Mouse (Mus musculus) stomach, embryonic 14.5 days (tissue): Measurements from ENCODE around the gene Insr. TPM values are rescaled to one million over a fixed set of nuclear protein-coding genes. Genes with fewer than 3 reads are reported as not detected.
"Not testable (repeated sequence)": the region's sequence is repeated elsewhere in the genome, so short reads cannot be mapped to it uniquely, and the experiment has no call there.

Experiments used
- ATAC-seq: fragments of 200-750 bp; cut with Nextera tagmentation; 2 replicates; pipeline ENCODE4 v1.8.0; 2017; ENCODE audit warnings: low read depth, moderate TSS enrichment; ENCODE audit not compliant: insufficient number of reproducible peaks, insufficient read depth, low FRiP score
- H3K27ac ChIP-seq: fragments of 300-500 bp; sonication (generic); 2 replicates; pipeline ENCODE4 v1.5.1; 2014; ENCODE audit warnings: mild to moderate bottlenecking, low read length, moderate library complexity, mixed read lengths
- H3K27me3 ChIP-seq: fragments of 300-500 bp; sonication (generic); 2 replicates; pipeline ENCODE4 v1.6.1; 2014; ENCODE audit warnings: low read length, control low read depth, mixed read lengths; ENCODE audit not compliant: control insufficient read depth, insufficient read depth
- H3K36me3 ChIP-seq: fragments of 300-500 bp; sonication (generic); 2 replicates; pipeline ENCODE4 v1.6.1; 2014; ENCODE audit warnings: mild to moderate bottlenecking, control low read depth, low read length, moderate library complexity, mixed read lengths; ENCODE audit not compliant: control insufficient read depth, insufficient read depth
- H3K4me1 ChIP-seq: fragments of 300-500 bp; sonication (generic); 2 replicates; pipeline ENCODE4 v1.6.1; 2014; ENCODE audit warnings: low read length, control low read depth, mixed read lengths; ENCODE audit not compliant: control insufficient read depth, insufficient read depth
- H3K4me2 ChIP-seq: fragments of 300-500 bp; sonication (generic); replicated peaks from 2 replicates; pipeline ENCODE4 v1.6.1; 2014; ENCODE audit warnings: low read depth, low read length, control low read depth
- H3K4me3 ChIP-seq: fragments of 300-500 bp; sonication (generic); 2 replicates; pipeline ENCODE4 v1.5.1; 2014; ENCODE audit warnings: low read depth, low read length, control low read depth
- H3K9ac ChIP-seq: fragments of 300-500 bp; sonication (generic); replicated peaks from 2 replicates; pipeline ENCODE4 v1.6.1; 2014; ENCODE audit warnings: low read depth, mild to moderate bottlenecking, control low read depth, low read length, moderate library complexity, mixed read lengths
- H3K9me3 ChIP-seq: fragments of 300-500 bp; sonication (generic); 2 replicates; pipeline ENCODE4 v1.6.1; 2016; ENCODE audit warnings: low read depth, low read length, control low read depth; ENCODE audit not compliant: control insufficient read depth
- WGBS: fragments of 180-500 bp; shearing (Covaris S2); extraction: QIAGEN DNeasy Blood & Tissue Kit; methylation state at CpG from one replicate; pipeline ENCODE4 v1.1.7; 2014; 5-methylcytosine and 5-hydroxymethylcytosine counted together
- microRNA-seq: library from miRNA; unstranded; fragments of <30 nt; microRNA quantifications from one replicate; pipeline ENCODE4, GENCODE M21; 2016
- polyA plus RNA-seq: library from polyadenylated mRNA; unstranded; fragments of >200 nt; fragmentation: Nextera tagmentation; extraction: Ambion mirVana; gene quantifications from 2 replicates; pipeline ENCODE4 v1.2.1, GENCODE M21; 2014

Insr gene
- polyA plus RNA-seq, 1 experiment from 2014 or later: 40.8 TPM

DNA sequence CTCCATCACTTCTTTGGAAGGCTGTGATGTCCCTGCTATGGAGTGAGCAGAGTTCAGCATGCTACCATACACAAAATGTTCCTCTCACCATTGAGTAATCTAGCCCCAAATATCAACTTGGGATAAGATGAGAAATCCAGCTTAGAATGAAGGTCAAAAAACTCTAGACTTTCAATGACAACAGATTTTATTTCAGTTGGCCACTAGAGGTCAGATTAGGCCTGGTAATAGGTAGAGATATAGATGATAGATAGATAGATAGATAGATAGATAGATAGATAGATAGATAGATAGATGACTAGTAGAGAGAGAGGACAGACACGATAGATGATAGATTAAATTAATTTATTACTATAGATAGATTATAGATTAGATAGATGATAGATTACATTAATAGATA is 99.5 kb downstream of the Insr start:
- no peak overlapping the region for H3K27ac ChIP-seq
- WGBS: 81% methylated on average over 1 of the region's 1 CpGs
- no peaks in the 10 kb centered on the region for H3K27me3 ChIP-seq
- no peak overlapping the region for H3K9ac ChIP-seq
- H3K36me3 ChIP-seq: peaks cover 11% of the 10 kb centered on the region; the same call in 1 of the 2 replicates
- no peak for ATAC-seq
- H3K4me2 ChIP-seq: no peak overlapping the region
- no peaks in the 10 kb centered on the region for H3K9me3 ChIP-seq
- no peaks in the 10 kb centered on the region for H3K4me1 ChIP-seq
- no peak overlapping the region for H3K4me3 ChIP-seq

- no peak overlapping the region for H3K27ac ChIP-seq
- no peaks in the 10 kb centered on the region for H3K9me3 ChIP-seq
- no peak overlapping the region for H3K9ac ChIP-seq
- ATAC-seq: no peak
- H3K4me1 ChIP-seq: no peaks in the 10 kb centered on the region
- H3K4me2 ChIP-seq: no peak overlapping the region
- H3K27me3 ChIP-seq: no peaks in the 10 kb centered on the region
- H3K36me3 ChIP-seq: peaks cover 19% of the 10 kb centered on the region
- WGBS: 94% methylated on average over 4 of the region's 4 CpGs
- no peak overlapping the region for H3K4me3 ChIP-seq
Observed at GRCm38 (mm10) chr8:3177440-3177839, 102.0 kb downstream of the Insr start.

DNA sequence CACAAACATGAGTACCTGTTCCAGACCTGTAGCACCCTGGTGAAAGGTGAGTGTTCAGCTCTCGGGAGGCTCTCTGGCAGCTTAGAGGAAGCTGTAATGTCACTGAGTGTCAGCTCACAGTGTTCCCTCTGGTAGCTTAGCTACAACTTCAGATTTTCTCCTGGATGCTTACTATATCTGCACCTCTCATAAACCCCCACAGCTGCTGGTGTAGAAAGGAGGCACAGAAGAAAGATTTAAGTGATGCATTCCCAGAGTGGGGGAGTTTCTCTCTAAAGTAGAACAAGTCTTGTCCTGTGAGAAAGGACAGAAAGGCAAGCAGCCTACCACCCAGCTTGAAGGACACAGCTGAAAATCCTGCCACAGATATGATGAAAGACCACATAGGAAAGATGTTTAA is 107.2 kb downstream of the Insr start:
- Histone ChIP-seq H3K27ac (no peak overlapping the region), H3K36me3 (peaks cover 28% of the 10 kb centered on the region), H3K4me1 (no peaks in the 10 kb centered on the region), H3K9me3 (no peaks in the 10 kb centered on the region), H3K4me2 (no peak overlapping the region), H3K9ac (no peak overlapping the region), H3K27me3 (no peaks in the 10 kb centered on the region), H3K4me3 (no peak overlapping the region)
- WGBS: 77% methylated on average over 1 of the region's 1 CpGs
- no peak for ATAC-seq

DNA sequence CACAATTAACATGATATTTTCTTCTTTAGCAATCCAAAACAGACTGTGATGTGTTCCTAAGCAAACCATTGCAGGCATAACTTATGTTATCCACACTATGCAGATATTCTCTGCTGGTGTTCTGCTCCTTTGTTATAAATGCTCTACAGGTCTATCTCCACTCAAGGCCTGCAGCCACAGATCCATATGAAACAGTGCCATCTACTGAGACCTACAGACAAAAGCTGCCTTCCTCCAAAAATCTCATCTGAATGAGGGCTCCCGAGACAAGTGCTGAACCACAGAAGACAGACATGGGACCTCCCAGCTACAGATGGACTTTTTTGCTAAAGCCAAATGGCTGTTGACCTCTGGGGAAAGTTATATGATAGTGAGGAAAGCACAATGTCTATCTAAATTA is 132.9 kb downstream of the Insr start:
- no peak overlapping the region for H3K9ac ChIP-seq
- 81% methylated on average over 1 of the region's 1 CpGs for WGBS
- H3K36me3 ChIP-seq: no peaks in the 10 kb centered on the region
- H3K4me1 ChIP-seq: no peaks in the 10 kb centered on the region
- no peak overlapping the region for H3K27ac ChIP-seq
- no peaks in the 10 kb centered on the region for H3K27me3 ChIP-seq
- no peaks in the 10 kb centered on the region for H3K9me3 ChIP-seq
- H3K4me2 ChIP-seq: no peak overlapping the region
- no peak for ATAC-seq
- H3K4me3 ChIP-seq: no peak overlapping the region

- not testable (repeated sequence) for H3K36me3 ChIP-seq, H3K4me2 ChIP-seq, H3K27ac ChIP-seq, H3K9ac ChIP-seq, H3K4me1 ChIP-seq, H3K27me3 ChIP-seq, ATAC-seq, H3K4me3 ChIP-seq, H3K9me3 ChIP-seq
- WGBS: 79% methylated on average over 5 of the region's 5 CpGs
Observed at GRCm38 (mm10) chr8:3100416-3100815, 179.0 kb downstream of the Insr start.

Small RNA genes lying within 50 kb of the gene (microRNA-seq; reads per million reads assigned to microRNA genes)
- not detected for gene Gm25775

Other genes starting within 250 kb of the Insr start
- 0.27 and 0.39 TPM in 2 replicates for gene A430078G23Rik, start 73.8 kb upstream of the Insr start, polyA plus RNA-seq
- 9.6 and 13.2 TPM in 2 replicates for gene Arhgef18, start 113.4 kb upstream of the Insr start, polyA plus RNA-seq
- gene Pex11g, start 188.1 kb upstream of the Insr start, polyA plus RNA-seq: 3.9 and 6.2 TPM in 2 replicates
- not detected in 2 replicates for gene Tex45, start 191.2 kb upstream of the Insr start, polyA plus RNA-seq
- 29.6 and 32.3 TPM in 2 replicates for gene Zfp358, start 213.5 kb upstream of the Insr start, polyA plus RNA-seq
- 34.3 and 39.0 TPM in 2 replicates for gene Mcoln1, start 220.8 kb upstream of the Insr start, polyA plus RNA-seq
- 24.6 and 27.2 TPM in 2 replicates for gene Pnpla6, start 235.8 kb upstream of the Insr start, polyA plus RNA-seq